8 mouse cellular contexts compared by ENCODE assay signal in the genomic region with DNA sequence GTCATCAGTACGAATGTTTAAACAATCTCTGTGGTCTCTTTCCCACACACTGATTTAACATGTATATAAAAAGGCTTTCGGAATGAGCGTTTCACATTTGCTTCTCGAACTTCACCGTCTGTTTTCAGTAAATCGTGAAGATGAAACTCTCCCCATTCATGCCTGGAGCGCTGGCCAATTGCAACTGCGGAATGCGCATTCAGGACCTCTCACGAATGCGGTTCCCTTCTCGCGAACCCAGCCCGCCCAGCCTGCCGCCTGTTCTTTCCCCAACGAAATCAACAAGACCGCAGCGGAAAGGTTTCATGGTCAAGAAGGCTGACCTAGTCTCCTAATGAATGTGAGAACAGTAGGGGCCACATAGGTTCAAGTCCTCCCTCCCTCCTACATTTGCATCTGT.
A peak's percentile ranks its signal among the peaks of the same experiment; 100 is the strongest.
DNase-seq lines count a peak whose midpoint lies in the region; ATAC-seq and TF ChIP-seq lines count a peak whose summit lies in the region.

No protein-coding gene starts in this region.

- H3K9ac ChIP-seq in heart, embryonic 14.5 days (ENCODE audit: low read length) = 0 out of 2 replicates have a peak overlapping the region, but pooled peaks have one; percentile 18
- no peak overlapping the region for H3K9ac ChIP-seq in heart, postnatal 0 days (replicated peaks; ENCODE audit: low read depth, low read length)

- TF ChIP-seq EP300 in heart, postnatal 0 days (IDR thresholded peaks at IDR 0.05; ENCODE audit: low read depth) = no peak

- DNase-seq in heart, adult 18-20 months = no peak
- DNase-seq in R1 (ENCODE audit: low read depth, low spot score) = peak; percentile 30
- DNase-seq in heart, postnatal 0 days (ENCODE audit: low spot score) = no peak
- DNase-seq in left cerebral cortex, adult 8-10 months (ENCODE audit: low spot score in 2 of 2) = no peak
- DNase-seq in left cerebral cortex, adult 2 months (ENCODE audit: extremely low spot score in 1 of 2, low spot score in 2 of 2) = no peak

- no peaks in the 10 kb centered on the region for H3K79me2 ChIP-seq in macrophage (ENCODE audit: inconsistent target)

- TF ChIP-seq CTCF in heart, postnatal 0 days (IDR thresholded peaks at IDR 0.05; ENCODE audit: low read depth) = no peak
- no peak for TF ChIP-seq CTCF in left cerebral cortex, adult 2 months (IDR thresholded peaks at IDR 0.05)

- no peak for ATAC-seq in heart, embryonic 14.5 days (ENCODE audit: insufficient number of reproducible peaks, insufficient read depth, low FRiP score, low read depth)
- no peak for ATAC-seq in heart, postnatal 0 days (ENCODE audit: insufficient read depth, low read depth)
- ATAC-seq in erythroblast, adult 5-6 weeks (replicated peaks; ENCODE audit: low FRiP score, poor library complexity, severe bottlenecking) = no peak

- H3K4me2 ChIP-seq in heart, embryonic 14.5 days (ENCODE audit: low read length) = peak overlapping the region; percentile 50
- H3K4me2 ChIP-seq in heart, postnatal 0 days (ENCODE audit: low read depth, low read length) = peak overlapping the region; percentile 51

- H3K27me3 ChIP-seq in heart, embryonic 14.5 days (ENCODE audit: control insufficient read depth, insufficient read depth, low read length) = no peaks in the 10 kb centered on the region
- no peaks in the 10 kb centered on the region for H3K27me3 ChIP-seq in heart, postnatal 0 days (ENCODE audit: control insufficient read depth, insufficient read depth, low read length)

- H3K9me3 ChIP-seq in heart, embryonic 14.5 days (ENCODE audit: control insufficient read depth, low read length) = no peaks in the 10 kb centered on the region
- no peaks in the 10 kb centered on the region for H3K9me3 ChIP-seq in heart, postnatal 0 days (replicated peaks; ENCODE audit: control insufficient read depth, low read length)

- WGBS in heart, embryonic 14.5 days = 12% methylated on average over 18 of the region's 18 CpGs
- 14% methylated on average over 18 of the region's 18 CpGs for WGBS in heart, postnatal 0 days
- WGBS in macrophage (ENCODE audit: missing documents) = 41% methylated on average over 18 of the region's 18 CpGs

- peaks cover 20 to 45% of the 10 kb centered on the region in 2 experiments for H3K4me1 ChIP-seq in heart, embryonic 14.5 days (ENCODE audit: control insufficient read depth in 2 of 2, insufficient read depth in 2 of 2, low read length in 2 of 2)
- peaks cover 40% of the 10 kb centered on the region for H3K4me1 ChIP-seq in heart, postnatal 0 days (ENCODE audit: control insufficient read depth, insufficient read depth)

- H3K36me3 ChIP-seq in heart, embryonic 14.5 days (ENCODE audit: control insufficient read depth, insufficient read depth, low read length) = no peaks in the 10 kb centered on the region
- H3K36me3 ChIP-seq in heart, postnatal 0 days (replicated peaks; ENCODE audit: control insufficient read depth, insufficient read depth, low read length) = no peaks in the 10 kb centered on the region
- no peaks in the 10 kb centered on the region for H3K36me3 ChIP-seq in macrophage (ENCODE audit: inconsistent target)

- intact Hi-C loops in left cerebral cortex, adult 2 months (cut with DNase I) = no loop called here

- peak overlapping the region in 1 of 2 experiments; percentile 39; a peak in 2 of 4 replicates for H3K27ac ChIP-seq in heart, embryonic 14.5 days (replicated peaks in 1 of 2; ENCODE audit: control insufficient read depth in 1 of 2, insufficient read depth in 1 of 2, low read depth in 2 of 2, low read length in 2 of 2)
- H3K27ac ChIP-seq in heart, postnatal 0 days (ENCODE audit: low read depth) = no peak overlapping the region; the same call in 1 of the 2 replicates
- H3K27ac ChIP-seq in macrophage = peak overlapping the region; percentile 19
- H3K27ac ChIP-seq in left cerebral cortex, adult 2 months = no peak overlapping the region

- H3K4me3 ChIP-seq in heart, embryonic 14.5 days (ENCODE audit: control insufficient read depth in 1 of 2, insufficient read depth in 1 of 2, low read depth in 1 of 2, low read length in 2 of 2) = peak overlapping the region; percentile 3 to 5; a peak in 1 of 4 replicates
- peak overlapping the region; percentile 21 for H3K4me3 ChIP-seq in heart, postnatal 0 days (ENCODE audit: low read depth, low read length)
- H3K4me3 ChIP-seq in macrophage (ENCODE audit: inconsistent target) = no peak overlapping the region
- no peak overlapping the region for H3K4me3 ChIP-seq in left cerebral cortex, adult 2 months

Comparison
In these comparisons a context has a peak if more than half of its experiments do, and no peak if none do; other contexts are left out.
1. H3K4me3 ChIP-seq: peak in heart, embryonic 14.5 days (2 of 2) and heart, postnatal 0 days (single experiment); none in macrophage (single experiment) and left cerebral cortex, adult 2 months (single experiment).